Mouse (Mus musculus) hindbrain, embryonic 10.5 days (tissue): ENCODE results near the gene Ltv1. TPM values are rescaled to one million over a fixed set of nuclear protein-coding genes. Genes with fewer than 3 reads are reported as not detected.

ENCODE experiments used
- DNase-seq: peaks from one replicate; pipeline ENCODE4 v3.0.0-alpha.2; 2017; ENCODE audit warnings: low spot score
- H3K27ac ChIP-seq: fragments of 300-500 bp; sonication (generic); 2 replicates; pipeline ENCODE4 v1.5.1; 2016; ENCODE audit warnings: mild to moderate bottlenecking, moderate library complexity
- H3K27me3 ChIP-seq: fragments of 300-500 bp; sonication (generic); 2 replicates; pipeline ENCODE4 v1.6.1; 2016; ENCODE audit warnings: mild to moderate bottlenecking; ENCODE audit not compliant: poor library complexity, insufficient read depth, severe bottlenecking
- H3K36me3 ChIP-seq: fragments of 300-500 bp; sonication (generic); 2 replicates; pipeline ENCODE4 v1.6.1; 2016; ENCODE audit warnings: mild to moderate bottlenecking, moderate library complexity
- H3K4me1 ChIP-seq: fragments of 300-500 bp; sonication (generic); replicated peaks from 2 replicates; pipeline ENCODE4 v1.6.1; 2016; ENCODE audit warnings: mild to moderate bottlenecking
- H3K4me3 ChIP-seq: fragments of 300-500 bp; sonication (generic); 2 replicates; pipeline ENCODE4 v1.5.1; 2016; ENCODE audit warnings: mild to moderate bottlenecking, moderate library complexity
- H3K9me3 ChIP-seq: fragments of 300-500 bp; sonication (generic); 2 replicates; pipeline ENCODE4 v1.6.1; 2016; ENCODE audit warnings: mild to moderate bottlenecking, moderate library complexity
- WGBS: fragments of 180-500 bp; shearing (Covaris S2); methylation state at CpG from one replicate; pipeline ENCODE4 v1.1.7; 2016; 5-methylcytosine and 5-hydroxymethylcytosine counted together
- polyA plus RNA-seq: library from polyadenylated mRNA; unstranded; fragments of >200 nt; fragmentation: Nextera tagmentation; extraction: Ambion mirVana; gene quantifications from 2 replicates; pipeline ENCODE4 v1.2.1, GENCODE M21; 2016

The Ltv1 gene
- polyA plus RNA-seq, 1 experiment from 2014 or later, result 56.2 TPM

- no peak overlapping the region for H3K27ac ChIP-seq
- no peaks in the 10 kb centered on the region for H3K4me1 ChIP-seq
- no peaks in the 10 kb centered on the region for H3K27me3 ChIP-seq
- DNase-seq, result no peak
- no peak overlapping the region for H3K4me3 ChIP-seq
- H3K9me3 ChIP-seq, result no peaks in the 10 kb centered on the region
- peaks cover 96% of the 10 kb centered on the region for H3K36me3 ChIP-seq
- WGBS, result 94% methylated on average over 4 of the region's 4 CpGs
Observed at GRCm38 (mm10) chr10:13184170-13184766, 8.7 kb downstream of the Ltv1 start.

GRCm38 (mm10) chr10:13180211-13180610, 12.8 kb downstream of the Ltv1 start:
- 91% methylated on average over 7 of the region's 7 CpGs for WGBS
- DNase-seq, result no peak
- no peak overlapping the region for H3K4me3 ChIP-seq
- H3K9me3 ChIP-seq, result no peaks in the 10 kb centered on the region
- H3K36me3 ChIP-seq, result peaks cover 95% of the 10 kb centered on the region
- no peaks in the 10 kb centered on the region for H3K4me1 ChIP-seq
- H3K27me3 ChIP-seq, result no peaks in the 10 kb centered on the region
- no peak overlapping the region for H3K27ac ChIP-seq

DNA sequence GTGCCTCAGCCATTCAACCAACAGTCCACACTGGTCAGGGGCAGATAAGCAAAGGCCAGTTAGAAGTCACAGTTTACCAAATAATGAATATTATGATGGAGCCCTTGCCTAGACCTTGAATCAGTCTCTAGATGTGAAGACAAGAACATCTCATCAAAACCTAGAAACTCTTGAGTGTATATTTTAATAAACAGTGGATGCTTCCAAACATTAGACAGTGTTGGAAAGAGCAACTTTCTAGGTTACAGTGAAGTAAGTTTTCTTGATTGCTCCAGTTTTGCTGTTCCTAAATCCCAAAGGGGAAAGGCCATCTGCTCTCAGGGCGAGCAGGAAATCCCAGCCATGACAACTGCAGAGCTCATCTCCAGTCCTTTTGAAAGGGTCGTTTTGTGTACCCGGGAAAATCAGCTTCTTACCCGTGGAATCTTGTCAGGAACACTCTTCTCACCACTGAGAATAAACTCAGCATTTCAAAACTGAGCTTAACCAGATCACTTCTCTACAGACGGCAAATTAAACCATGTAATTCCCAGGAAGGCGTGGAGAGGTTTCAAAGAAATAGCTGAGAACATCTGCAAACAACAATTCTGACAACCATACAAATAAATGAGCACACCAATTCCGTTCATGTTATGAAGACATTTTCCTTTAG, 14.9 kb downstream of the Ltv1 start, which contains the start of gene Zc2hc1b:
TSS of gene Zc2hc1b (minus strand) at position 51 of the 652 bp plus-strand sequence.
- no peaks in the 10 kb centered on the region for H3K9me3 ChIP-seq
- no peak within 1 kb of the TSS for H3K4me3 ChIP-seq
- H3K27me3 ChIP-seq, result no peaks in the 10 kb centered on the region
- H3K27ac ChIP-seq, result no peak within 1 kb of the TSS
- H3K36me3 ChIP-seq, result peaks cover 77% of the 10 kb centered on the region
- no peak for DNase-seq
- no peaks in the 10 kb centered on the region for H3K4me1 ChIP-seq
- WGBS, result 62% methylated on average over 7 of the region's 7 CpGs

- Histone ChIP-seq H3K4me3 (no peak overlapping the region), H3K9me3 (no peaks in the 10 kb centered on the region), H3K4me1 (peaks cover 13% of the 10 kb centered on the region), H3K27me3 (no peaks in the 10 kb centered on the region), H3K27ac (no peak overlapping the region), H3K36me3 (peaks cover 54% of the 10 kb centered on the region)
- no peak for DNase-seq
- whole genome bisulfite sequencing, result 94% methylated on average over 7 of the region's 7 CpGs
Observed at GRCm38 (mm10) chr10:13175866-13176265, 17.1 kb downstream of the Ltv1 start.

GRCm38 (mm10) chr10:13172798-13173221, 20.2 kb downstream of the Ltv1 start:
- Histone ChIP-seq H3K4me3 (no peak overlapping the region), H3K27ac (peak overlapping the region; percentile 59), H3K27me3 (no peaks in the 10 kb centered on the region), H3K9me3 (no peaks in the 10 kb centered on the region), H3K36me3 (peaks cover 24% of the 10 kb centered on the region), H3K4me1 (peaks cover 17% of the 10 kb centered on the region)
- 68% methylated on average over 10 of the region's 10 CpGs for WGBS
- DNase-seq, result no peak

- Histone ChIP-seq H3K27me3 (no peaks in the 10 kb centered on the region), H3K36me3 (peaks cover 10% of the 10 kb centered on the region), H3K9me3 (no peaks in the 10 kb centered on the region), H3K4me1 (peaks cover 17% of the 10 kb centered on the region), H3K4me3 (no peak overlapping the region), H3K27ac (peak overlapping the region; percentile 6; the same call in 1 of the 2 replicates)
- no peak for DNase-seq
- WGBS, result 64% methylated on average over 2 of the region's 2 CpGs
Observed at GRCm38 (mm10) chr10:13171461-13171860, 21.5 kb downstream of the Ltv1 start.

DNA sequence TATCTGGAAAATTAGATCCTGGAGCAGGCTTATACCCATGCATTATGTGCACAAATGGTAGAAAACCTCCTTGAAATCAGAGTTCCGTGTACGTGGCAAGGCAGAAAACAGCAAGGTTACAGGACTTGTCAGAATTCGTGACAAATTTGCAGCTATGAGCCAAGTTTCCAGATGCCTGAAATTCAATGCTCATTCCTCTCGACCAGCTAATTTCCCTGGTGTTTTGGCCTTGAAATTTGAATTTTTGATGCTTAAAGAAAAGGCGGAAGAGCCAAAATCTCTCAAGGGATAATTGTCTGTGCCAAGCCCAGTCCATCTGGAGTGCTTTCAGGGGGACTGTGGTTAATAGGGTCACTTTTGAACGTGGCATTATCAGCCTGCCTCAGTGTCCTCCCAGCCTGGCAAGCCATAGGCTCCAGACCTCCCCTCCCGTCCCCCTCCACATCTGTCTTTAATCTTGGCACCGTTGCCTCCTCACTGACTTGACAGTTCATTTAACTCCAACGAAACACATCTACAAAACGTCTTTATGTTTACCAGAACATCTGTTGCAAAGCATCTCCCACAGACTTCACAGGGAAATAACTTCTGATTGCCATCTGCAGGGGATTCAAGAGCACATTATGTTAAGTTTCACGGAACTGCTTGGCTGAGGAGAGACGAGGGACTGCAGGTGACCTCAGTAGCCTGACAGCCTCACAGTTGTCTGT, 22.1 kb downstream of the Ltv1 start:
- DNase-seq, result peak; percentile 28
- no peak overlapping the region for H3K4me3 ChIP-seq
- 55% methylated on average over 12 of the region's 12 CpGs for WGBS
- peaks cover 17% of the 10 kb centered on the region for H3K4me1 ChIP-seq
- no peaks in the 10 kb centered on the region for H3K9me3 ChIP-seq
- no peaks in the 10 kb centered on the region for H3K27me3 ChIP-seq
- H3K27ac ChIP-seq, result peak overlapping the region; percentile 6; the same call in 1 of the 2 replicates
- peaks cover 4% of the 10 kb centered on the region for H3K36me3 ChIP-seq

DNA sequence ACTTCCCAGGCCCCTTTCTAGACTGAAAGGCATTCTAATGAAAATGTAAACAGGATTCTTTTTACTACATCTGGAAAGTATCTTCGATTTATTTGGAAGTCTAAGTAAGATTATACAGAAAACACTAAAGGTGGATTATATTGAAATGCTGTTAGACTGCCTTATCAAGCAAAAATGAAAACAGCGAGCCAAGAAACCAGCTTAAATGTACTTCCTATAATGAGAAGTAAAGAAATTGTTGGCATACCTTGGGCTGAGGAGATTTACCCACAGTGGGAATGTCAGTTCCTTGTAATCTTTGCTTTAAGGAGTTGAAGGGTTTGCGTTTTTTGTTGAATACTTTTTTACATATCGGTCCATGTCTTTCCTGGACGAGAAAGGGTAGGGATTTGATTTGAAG, 24.5 kb downstream of the Ltv1 start:
- 89% methylated on average over 5 of the region's 5 CpGs for WGBS

GRCm38 (mm10) chr10:13162031-13162430, 30.9 kb downstream of the Ltv1 start:
- Histone ChIP-seq H3K4me1 (no peaks in the 10 kb centered on the region), H3K4me3 (no peak overlapping the region), H3K27me3 (no peaks in the 10 kb centered on the region), H3K27ac (no peak overlapping the region), H3K36me3 (no peaks in the 10 kb centered on the region), H3K9me3 (peaks cover 7% of the 10 kb centered on the region; the same call in 1 of the 2 replicates)
- 87% methylated on average over 4 of the region's 4 CpGs for WGBS
- DNase-seq, result no peak

More for the DNA sequence above, 24.5 kb downstream of the Ltv1 start:
- Histone ChIP-seq H3K36me3 (no peaks in the 10 kb centered on the region), H3K9me3 (0 out of 2 replicates have a peak, but pooled peaks cover 4% of the 10 kb centered on the region), H3K27me3 (no peaks in the 10 kb centered on the region), H3K4me1 (peaks cover 17% of the 10 kb centered on the region), H3K4me3 (no peak overlapping the region), H3K27ac (no peak overlapping the region)
- no peak for DNase-seq

GRCm38 (mm10) chr10:13160913-13161312, 32.1 kb downstream of the Ltv1 start:
- DNase-seq, result no peak
- H3K27me3 ChIP-seq, result no peaks in the 10 kb centered on the region
- no peaks in the 10 kb centered on the region for H3K36me3 ChIP-seq
- no peaks in the 10 kb centered on the region for H3K4me1 ChIP-seq
- H3K4me3 ChIP-seq, result no peak overlapping the region
- H3K27ac ChIP-seq, result no peak overlapping the region
- 93% methylated on average over 4 of the region's 4 CpGs for WGBS
- peaks cover 7% of the 10 kb centered on the region; the same call in 1 of the 2 replicates for H3K9me3 ChIP-seq

- Histone ChIP-seq H3K4me3 (no peak overlapping the region), H3K36me3 (no peaks in the 10 kb centered on the region), H3K4me1 (0 out of 2 replicates have a peak, but pooled peaks cover 3% of the 10 kb centered on the region), H3K27ac (no peak overlapping the region), H3K9me3 (peaks cover 2% of the 10 kb centered on the region; the same call in 1 of the 2 replicates), H3K27me3 (no peaks in the 10 kb centered on the region)
- DNase-seq, result no peak
- 87% methylated on average over 5 of the region's 5 CpGs for whole genome bisulfite sequencing
Observed at GRCm38 (mm10) chr10:13155377-13155776, 37.6 kb downstream of the Ltv1 start.

DNA sequence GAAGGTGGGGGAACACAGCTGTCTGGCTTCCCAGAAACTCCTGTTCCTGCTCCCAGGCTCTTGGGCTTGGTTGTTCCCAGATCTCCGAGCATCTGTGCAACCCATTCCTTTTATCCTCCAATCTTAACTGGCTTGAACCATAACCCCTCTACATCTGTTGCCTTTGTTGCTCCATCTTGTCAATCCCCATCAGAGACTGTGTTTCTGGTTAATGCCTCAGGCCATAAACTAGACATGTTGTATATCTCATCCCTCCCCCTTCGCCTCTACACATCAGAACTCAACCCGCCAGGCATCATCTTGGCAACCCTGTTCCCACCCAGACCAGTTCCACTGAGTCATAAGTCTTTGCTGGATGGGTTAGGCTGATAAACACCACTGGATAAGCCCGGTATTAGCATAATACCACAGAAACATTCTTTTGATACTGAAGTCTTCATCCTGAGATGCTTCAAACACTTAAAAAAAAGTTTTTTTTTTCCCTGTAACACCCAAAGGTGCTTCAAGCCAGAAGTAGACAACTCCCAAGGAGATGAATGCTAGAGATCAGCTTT, 40.1 kb downstream of the Ltv1 start:
- Histone ChIP-seq H3K9me3 (no peaks in the 10 kb centered on the region), H3K27ac (no peak overlapping the region), H3K4me1 (0 out of 2 replicates have a peak, but pooled peaks cover 4% of the 10 kb centered on the region), H3K27me3 (no peaks in the 10 kb centered on the region), H3K36me3 (no peaks in the 10 kb centered on the region), H3K4me3 (no peak overlapping the region)
- 87% methylated on average over 4 of the region's 4 CpGs for WGBS
- no peak for DNase-seq
